Mouse (Mus musculus) heart, adult 18-20 months (tissue): ENCODE results near the gene Cdh13. TPM values are rescaled to one million over a fixed set of nuclear protein-coding genes. Genes with fewer than 3 reads are reported as not detected.

Experiments used
- DNase-seq, 2 experiments: peaks; one replicate each; pipeline ENCODE4 v3.0.0; 2021 to 2022; ENCODE audit warnings: mixed read lengths in 1 of 2
- total RNA-seq, 2 experiments: library from RNA; stranded (reverse); gene quantifications; 2 replicates each; pipeline ENCODE4 v1.2.3; 2021

Gene Cdh13
- total RNA-seq, 2 experiments from 2014 or later, result 159 to 168 TPM

- peak; percentile 32 to 71 for DNase-seq
These were observed 781.0 kb downstream of the Cdh13 start for GRCm38 (mm10) chr8:119064523-119064922.

- DNase-seq, result peak in 1 of 2 experiments; percentile 40
These were observed 788.8 kb downstream of the Cdh13 start for GRCm38 (mm10) chr8:119072291-119072690.

DNA sequence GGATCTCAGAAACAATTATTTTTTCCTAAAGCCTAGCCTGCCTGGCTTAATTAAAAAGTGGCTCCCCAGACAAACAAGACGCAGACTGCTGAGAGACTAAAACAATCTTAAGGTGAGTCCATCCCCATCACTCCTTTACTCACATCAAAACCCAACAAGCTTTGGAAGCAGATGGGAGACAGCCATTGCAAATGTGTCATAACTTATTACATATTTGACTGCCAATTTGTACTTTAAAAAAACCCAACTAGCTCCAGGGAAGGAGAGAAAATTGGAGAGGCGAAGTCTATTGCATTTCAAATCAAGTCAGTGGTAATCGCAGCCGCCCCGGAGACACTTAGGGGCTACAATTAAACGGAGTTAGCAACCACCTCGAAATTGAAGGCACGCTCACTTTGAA, 801.5 kb downstream of the Cdh13 start:
- no peak for DNase-seq

- DNase-seq, result peak in 1 of 2 experiments; percentile 29
These were observed 814.7 kb downstream of the Cdh13 start for GRCm38 (mm10) chr8:119098261-119098660.

- no peak for DNase-seq
These were observed 819.3 kb downstream of the Cdh13 start for GRCm38 (mm10) chr8:119102871-119103270.

DNA sequence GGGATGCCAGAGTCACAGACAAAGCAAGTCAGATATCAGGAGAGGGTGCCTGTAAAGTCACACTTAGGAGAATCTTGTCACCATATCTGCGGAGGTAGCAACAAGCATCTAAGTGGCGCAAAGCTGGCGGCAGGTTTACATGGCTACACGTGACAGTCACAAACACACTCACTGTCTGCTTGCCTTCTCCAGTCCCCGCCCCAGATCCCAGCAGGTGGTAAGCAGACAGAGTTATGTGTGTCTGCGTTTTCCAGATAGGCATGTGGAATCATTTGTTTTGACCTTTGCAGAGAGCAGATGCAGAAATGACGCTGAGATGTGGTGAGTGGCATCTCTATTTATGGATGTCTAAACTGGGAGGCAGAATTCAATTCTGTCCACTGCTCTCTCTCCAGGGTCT, 826.1 kb downstream of the Cdh13 start:
- DNase-seq, result no peak

GRCm38 (mm10) chr8:119112861-119113260, 829.3 kb downstream of the Cdh13 start:
- DNase-seq, result peak in 1 of 2 experiments; percentile 25

DNA sequence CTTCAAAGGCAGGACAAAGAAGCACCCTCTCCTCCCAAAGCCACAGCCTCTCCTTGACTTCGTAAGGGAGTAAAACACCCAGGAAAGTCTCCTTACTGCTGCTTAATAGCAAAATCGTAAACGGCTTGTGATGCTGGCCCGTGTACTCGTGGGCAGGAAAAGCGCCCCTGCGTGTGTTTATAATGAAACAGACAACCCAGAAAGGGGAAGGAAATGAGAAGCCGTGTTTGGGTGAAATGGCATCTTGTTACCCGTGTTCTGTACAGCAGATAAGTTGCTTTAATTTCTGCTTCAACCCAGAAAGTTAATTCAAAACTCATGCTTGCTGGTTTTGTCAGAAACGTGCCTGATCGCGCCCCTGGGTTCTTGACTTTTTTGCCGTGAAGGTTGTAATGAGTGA, 837.7 kb downstream of the Cdh13 start:
- DNase-seq, result peak in 1 of 2 experiments; percentile 11

GRCm38 (mm10) chr8:119127841-119128240, 844.3 kb downstream of the Cdh13 start:
- DNase-seq, result no peak

GRCm38 (mm10) chr8:119128266-119128665, 844.7 kb downstream of the Cdh13 start:
- no peak for DNase-seq

GRCm38 (mm10) chr8:119156454-119156921, 873.0 kb downstream of the Cdh13 start:
- no peak for DNase-seq

DNA sequence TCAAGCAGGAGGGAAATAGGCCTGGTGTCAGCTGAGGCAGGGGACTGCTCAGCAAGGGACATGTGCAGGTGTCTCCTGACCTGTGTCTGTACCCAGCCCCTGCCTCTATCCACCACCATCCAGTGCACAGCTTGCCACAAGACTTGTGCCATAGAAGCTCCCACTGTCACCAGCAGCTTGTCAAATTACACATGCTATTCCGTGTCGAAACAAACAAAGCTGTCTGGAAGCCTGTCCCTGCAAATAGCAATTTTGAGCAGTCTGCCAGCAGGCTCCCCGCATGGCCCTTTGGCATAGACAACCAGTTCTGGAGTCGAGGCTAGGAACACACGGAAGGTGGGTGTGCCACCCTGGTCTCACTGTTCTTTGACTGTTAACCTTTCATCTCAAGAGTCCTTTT, 875.1 kb downstream of the Cdh13 start:
- DNase-seq, result no peak

GRCm38 (mm10) chr8:119159794-119160193, 876.3 kb downstream of the Cdh13 start:
- no peak for DNase-seq

- peak in 1 of 2 experiments; percentile 2 for DNase-seq
These were observed 880.5 kb downstream of the Cdh13 start for GRCm38 (mm10) chr8:119164076-119164475.

GRCm38 (mm10) chr8:119177226-119177935, 893.8 kb downstream of the Cdh13 start:
- DNase-seq, result no peak

- no peak for DNase-seq
These were observed 897.1 kb downstream of the Cdh13 start for GRCm38 (mm10) chr8:119180626-119181025.

- peak; percentile 7 to 31 for DNase-seq
These were observed 912.2 kb downstream of the Cdh13 start for GRCm38 (mm10) chr8:119195695-119196094.

- peak; percentile 60 to 64 for DNase-seq
These were observed 913.1 kb downstream of the Cdh13 start for GRCm38 (mm10) chr8:119196486-119197150.

GRCm38 (mm10) chr8:119208567-119208966, 925.0 kb downstream of the Cdh13 start:
- DNase-seq, result no peak

GRCm38 (mm10) chr8:119224547-119224946, 941.0 kb downstream of the Cdh13 start:
- peak; percentile 33 to 79 for DNase-seq

- DNase-seq, result no peak
These were observed 961.6 kb downstream of the Cdh13 start for GRCm38 (mm10) chr8:119245181-119245580.

DNA sequence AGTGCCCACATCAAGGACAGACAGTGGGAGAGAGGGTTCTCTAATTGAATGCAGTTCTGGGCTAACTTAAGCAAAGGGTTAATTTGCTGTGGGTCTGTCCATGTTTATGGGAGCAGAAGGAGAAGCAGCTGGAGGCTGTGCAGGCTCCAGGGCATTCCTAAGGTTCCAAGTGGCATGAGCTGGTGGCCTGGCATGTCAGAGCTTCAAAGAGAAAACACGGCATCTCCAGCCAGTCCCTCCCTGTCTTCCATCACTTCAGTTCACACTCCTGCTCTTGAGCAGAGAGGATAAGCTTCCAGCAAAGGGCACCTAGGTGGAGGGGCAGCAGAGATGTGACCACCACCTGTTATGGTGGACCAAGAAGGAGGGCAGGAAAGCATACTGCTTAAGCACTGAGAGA, 962.1 kb downstream of the Cdh13 start:
- no peak for DNase-seq

DNA sequence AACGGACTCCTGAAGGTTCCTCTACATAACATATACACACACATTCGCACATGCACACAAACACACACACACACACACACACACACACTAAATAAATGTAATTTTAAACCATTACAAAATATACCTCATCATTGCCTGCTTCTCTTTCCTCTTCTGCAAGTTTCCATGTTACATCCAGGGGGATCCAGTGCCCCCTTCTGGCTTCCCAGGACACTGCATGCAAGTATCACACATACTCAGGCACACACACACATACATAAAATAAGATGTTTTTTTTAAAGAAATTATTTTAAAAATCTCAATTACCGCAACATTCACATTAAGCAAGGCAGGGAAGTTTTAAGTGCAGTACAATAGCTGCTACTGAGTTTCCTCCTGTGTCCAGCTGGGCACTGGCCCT, 970.8 kb downstream of the Cdh13 start:
- no peak for DNase-seq

- no peak for DNase-seq
These were observed 975.1 kb downstream of the Cdh13 start for GRCm38 (mm10) chr8:119258642-119259041.
